Mouse (Mus musculus) spleen, adult 2 months (tissue): ENCODE measurements at regions not wholly inside any gene's neighbourhood (a gene's known extent, or its start where the extent isn't known, plus 50 kb on each side); places are given as distances from the start of the nearest gene placed in this dataset.

Experiments used
- CTCF ChIP-seq: fragments of 200-500 bp; IDR thresholded peaks from 2 replicates; pipeline ENCODE4 v1.5.1; 2011; ENCODE audit warnings: mild to moderate bottlenecking, inconsistent platforms; ENCODE audit not compliant: insufficient read depth, insufficient read length, insufficient replicate concordance; ENCODE audit errors: extremely low read depth
- POLR2A ChIP-seq: fragments of 200-500 bp; IDR thresholded peaks from 2 replicates; pipeline ENCODE4 v1.6.1; 2011; ENCODE audit warnings: low read depth, low read length, inconsistent platforms

DNA sequence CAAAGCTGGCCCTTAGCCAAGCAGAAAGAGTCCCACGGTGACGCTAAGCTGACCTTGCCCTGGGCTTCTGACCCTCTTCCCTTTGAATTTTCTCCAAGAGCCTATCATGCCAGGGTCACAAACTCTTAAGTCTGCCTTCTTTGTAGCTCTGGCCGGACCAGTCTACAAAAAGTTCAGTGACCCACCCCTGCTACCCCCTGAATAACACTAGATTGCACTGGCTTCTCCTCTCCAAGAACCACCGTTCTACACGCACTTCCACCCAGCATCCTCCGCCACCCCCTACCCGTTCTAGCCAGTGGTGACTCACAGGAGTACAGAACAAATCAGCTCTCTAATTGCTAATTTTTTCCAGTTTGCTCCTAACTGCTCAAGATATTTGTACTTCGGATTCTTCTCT is 325.0 kb downstream of the Tns1 start:
- TF ChIP-seq POLR2A = no peak
- no peak for TF ChIP-seq CTCF
